Mouse (Mus musculus) midbrain, postnatal 0 days (tissue): ENCODE data around the gene Ficd. TPM values are rescaled to one million over a fixed set of nuclear protein-coding genes. Genes with fewer than 3 reads are reported as not detected.

Source experiments
- ATAC-seq: fragments of 200-750 bp; cut with Nextera tagmentation; 2 replicates; pipeline ENCODE4 v1.8.0; 2017; ENCODE audit warnings: moderate number of reproducible peaks, mild to moderate bottlenecking, moderate TSS enrichment, moderate library complexity; ENCODE audit not compliant: low FRiP score
- DNase-seq: peaks from one replicate; pipeline ENCODE4 v3.0.0-alpha.2; 2015; ENCODE audit warnings: low spot score
- H3K27ac ChIP-seq: fragments of 300-500 bp; sonication (generic); 2 replicates; pipeline ENCODE4 v1.5.1; 2014; ENCODE audit warnings: low read depth, mild to moderate bottlenecking, low read length, mixed read lengths
- H3K27me3 ChIP-seq: fragments of 300-500 bp; sonication (generic); 2 replicates; pipeline ENCODE4 v1.6.1; 2014; ENCODE audit warnings: low read length, control low read depth, mixed read lengths; ENCODE audit not compliant: insufficient read depth
- H3K36me3 ChIP-seq: fragments of 300-500 bp; sonication (generic); 2 replicates; pipeline ENCODE4 v1.6.1; 2014; ENCODE audit warnings: low read length, control low read depth, mixed read lengths; ENCODE audit not compliant: insufficient read depth
- H3K4me1 ChIP-seq: fragments of 300-500 bp; sonication (generic); 2 replicates; pipeline ENCODE4 v1.6.1; 2014; ENCODE audit warnings: mild to moderate bottlenecking, control low read depth, antibody characterized with exemption, low read length, mixed read lengths; ENCODE audit not compliant: insufficient read depth
- H3K4me2 ChIP-seq: fragments of 300-500 bp; sonication (generic); 2 replicates; pipeline ENCODE4 v1.6.1; 2014; ENCODE audit warnings: low read depth, mild to moderate bottlenecking, low read length, mixed read lengths; ENCODE audit not compliant: poor library complexity, severe bottlenecking
- H3K4me3 ChIP-seq: fragments of 300-500 bp; sonication (generic); 2 replicates; pipeline ENCODE4 v1.5.1; 2014; ENCODE audit warnings: low read depth, mild to moderate bottlenecking, low read length, moderate library complexity
- H3K9ac ChIP-seq: fragments of 300-500 bp; sonication (generic); replicated peaks from 2 replicates; pipeline ENCODE4 v1.6.1; 2014; ENCODE audit warnings: mild to moderate bottlenecking, low read length, moderate library complexity, mixed read lengths; ENCODE audit not compliant: poor library complexity, severe bottlenecking
- H3K9me3 ChIP-seq: fragments of 300-500 bp; sonication (generic); 2 replicates; pipeline ENCODE4 v1.6.1; 2016; ENCODE audit warnings: low read length, control low read depth
- CTCF ChIP-seq: IDR thresholded peaks from 2 replicates; pipeline ENCODE4 v1.5.1; 2016; ENCODE audit warnings: antibody characterized with exemption, mild to moderate bottlenecking
- WGBS: fragments of 180-500 bp; shearing (Covaris S2); extraction: QIAGEN DNeasy Blood & Tissue Kit; methylation state at CpG from one replicate; pipeline ENCODE4 v1.1.7; 2014; 5-methylcytosine and 5-hydroxymethylcytosine counted together
- polyA plus RNA-seq: library from polyadenylated mRNA; unstranded; fragments of >200 nt; fragmentation: Nextera tagmentation; extraction: Ambion mirVana; gene quantifications from 2 replicates; pipeline ENCODE4 v1.2.1, GENCODE M21; 2015
- total RNA-seq: library from RNA; depleted of rRNA; stranded (reverse); fragments of >200 nt; gene quantifications from 2 replicates; pipeline ENCODE4 v1.2.3, GENCODE M21; 2014

The Ficd gene
- total and polyA plus RNA-seq, 2 experiments from 2014 or later = 9.0 to 11.5 TPM

DNA sequence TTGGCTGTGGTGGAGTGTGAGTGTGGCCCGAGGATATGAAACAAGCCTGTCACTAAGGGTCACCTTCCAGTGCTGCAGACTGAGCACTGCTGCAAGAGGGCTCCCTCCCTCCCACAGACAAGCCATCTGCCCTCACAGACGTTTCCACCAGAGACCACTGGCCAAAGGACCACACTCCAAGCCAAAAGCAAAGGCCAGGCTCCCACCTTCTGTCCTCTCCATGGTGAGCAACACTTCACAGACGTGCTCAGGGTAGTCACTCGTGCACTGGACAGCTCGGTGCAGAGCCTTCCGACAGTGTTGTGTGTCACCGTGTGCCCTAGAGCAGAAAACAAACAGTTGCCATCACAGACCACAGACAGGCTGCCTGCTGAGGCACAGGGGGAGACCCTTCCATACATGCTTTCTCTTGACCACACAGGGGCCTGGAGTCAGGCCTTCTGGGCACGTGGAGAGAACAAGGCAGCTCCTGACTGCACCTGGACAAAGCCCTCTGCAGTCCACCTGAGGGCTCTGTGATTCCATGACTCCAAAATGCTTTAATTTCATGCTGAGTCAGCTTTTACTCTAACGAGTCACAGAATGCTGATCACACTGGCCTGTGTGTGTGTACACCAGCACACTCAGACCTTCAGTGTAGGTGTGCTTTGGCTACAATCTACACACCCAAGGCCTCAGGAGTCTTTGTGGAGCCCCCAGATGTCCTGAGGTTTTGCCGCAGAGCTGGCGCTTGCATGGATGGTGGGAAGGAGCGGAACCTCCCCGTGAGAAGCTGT is 13.1 kb downstream of the Ficd start:
- H3K27me3 ChIP-seq = no peaks in the 10 kb centered on the region
- WGBS = 95% methylated on average over 13 of the region's 13 CpGs
- H3K9me3 ChIP-seq = no peaks in the 10 kb centered on the region
- no peak for TF ChIP-seq CTCF
- no peak overlapping the region for H3K9ac ChIP-seq
- DNase-seq (no peak), ATAC-seq (no peak)
- H3K36me3 ChIP-seq = peaks cover 89% of the 10 kb centered on the region
- H3K4me1 ChIP-seq = no peaks in the 10 kb centered on the region
- H3K4me2 ChIP-seq = no peak overlapping the region
- no peak overlapping the region for H3K4me3 ChIP-seq
- H3K27ac ChIP-seq = no peak overlapping the region

DNA sequence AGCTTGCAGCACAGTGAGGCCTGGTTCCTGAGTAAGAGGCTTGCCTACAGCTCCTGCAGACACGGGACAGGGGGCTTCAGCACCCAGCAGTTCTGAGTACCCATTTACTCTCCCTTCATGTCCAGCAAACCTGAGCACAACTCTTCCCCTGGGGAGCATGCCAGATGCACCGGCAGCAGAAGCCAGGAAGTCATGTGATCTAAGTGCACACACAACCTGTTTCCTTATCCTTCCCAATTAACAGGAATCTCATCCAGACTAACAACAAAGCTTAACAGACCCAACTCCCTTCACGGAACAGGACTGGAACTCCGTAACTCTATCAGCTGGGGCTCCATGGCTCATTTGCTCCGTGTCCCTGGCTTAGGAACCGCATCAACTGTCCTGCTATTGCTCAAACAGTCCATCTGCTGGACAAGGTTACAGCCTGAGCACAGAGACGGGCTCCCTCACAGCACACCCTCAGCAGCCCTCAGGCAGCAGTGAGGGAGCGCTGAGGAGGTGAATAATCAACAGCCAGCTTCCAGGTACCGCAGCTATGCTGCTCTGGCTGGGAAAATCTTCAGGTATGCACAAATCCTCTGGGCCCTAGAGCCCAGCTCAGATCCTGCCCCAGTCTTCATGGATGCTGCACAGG is 16.0 kb downstream of the Ficd start:
- H3K4me2 ChIP-seq = no peak overlapping the region
- no peaks in the 10 kb centered on the region for H3K27me3 ChIP-seq
- ATAC-seq = no peak
- WGBS = 94% methylated on average over 9 of the region's 9 CpGs
- no peaks in the 10 kb centered on the region for H3K4me1 ChIP-seq
- H3K9ac ChIP-seq = no peak overlapping the region
- H3K27ac ChIP-seq = no peak overlapping the region
- peaks cover 88% of the 10 kb centered on the region for H3K36me3 ChIP-seq
- no peak for DNase-seq
- H3K4me3 ChIP-seq = no peak overlapping the region
- H3K9me3 ChIP-seq = no peaks in the 10 kb centered on the region
- no peak for TF ChIP-seq CTCF

DNA sequence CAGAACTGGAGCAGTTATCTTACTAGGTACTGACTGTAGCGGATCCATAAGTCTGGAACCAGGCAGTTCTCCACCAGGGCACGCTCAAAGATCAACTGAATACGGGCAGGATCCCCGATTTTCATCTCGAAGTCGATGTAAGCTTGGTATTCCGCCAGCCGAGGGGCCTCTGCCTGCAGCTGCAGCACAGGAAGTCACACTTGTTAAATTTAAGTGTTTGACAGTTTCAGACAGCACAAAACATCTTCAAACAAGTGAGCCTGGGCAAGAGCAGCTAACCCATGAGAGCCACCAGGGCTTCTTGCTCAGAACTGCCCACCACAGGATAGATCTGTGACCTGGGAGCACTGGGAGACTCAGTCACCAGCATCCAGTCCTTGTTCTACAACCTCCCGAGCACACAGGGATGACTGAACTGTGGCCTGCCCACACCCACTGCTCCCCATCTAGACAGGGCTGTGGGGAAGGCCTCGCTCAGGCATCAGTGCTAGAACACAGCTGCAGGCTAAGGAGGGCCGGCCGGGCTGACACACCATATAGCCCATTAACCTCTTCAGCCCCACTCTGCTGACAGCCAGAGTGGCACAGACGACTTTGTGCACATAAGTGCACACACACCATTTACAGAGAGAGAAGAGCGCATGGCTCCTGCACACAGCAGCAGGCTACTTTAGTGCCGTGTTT is 19.9 kb downstream of the Ficd start:
- Histone ChIP-seq H3K36me3 (peaks cover 87% of the 10 kb centered on the region), H3K4me1 (no peaks in the 10 kb centered on the region), H3K9me3 (no peaks in the 10 kb centered on the region), H3K9ac (no peak overlapping the region), H3K27ac (no peak overlapping the region), H3K4me2 (no peak overlapping the region), H3K4me3 (no peak overlapping the region), H3K27me3 (no peaks in the 10 kb centered on the region)
- WGBS = 89% methylated on average over 15 of the region's 15 CpGs
- TF ChIP-seq CTCF = no peak
- no peak for ATAC-seq
- DNase-seq = no peak

GRCm38 (mm10) chr5:113761585-113761984 is 26.0 kb downstream of the Ficd start:
- Histone ChIP-seq H3K27ac (no peak overlapping the region), H3K9ac (no peak overlapping the region), H3K4me1 (no peaks in the 10 kb centered on the region), H3K4me3 (no peak overlapping the region), H3K27me3 (no peaks in the 10 kb centered on the region), H3K4me2 (no peak overlapping the region), H3K36me3 (peaks cover 50% of the 10 kb centered on the region), H3K9me3 (no peaks in the 10 kb centered on the region)
- no peak for ATAC-seq
- no peak for TF ChIP-seq CTCF
- DNase-seq = no peak
- WGBS = 94% methylated on average over 2 of the region's 2 CpGs

GRCm38 (mm10) chr5:113764426-113764825 is 28.8 kb downstream of the Ficd start:
- Histone ChIP-seq H3K9me3 (no peaks in the 10 kb centered on the region), H3K4me3 (no peak overlapping the region), H3K4me2 (no peak overlapping the region), H3K36me3 (peaks cover 26% of the 10 kb centered on the region), H3K4me1 (no peaks in the 10 kb centered on the region), H3K27ac (no peak overlapping the region), H3K9ac (no peak overlapping the region), H3K27me3 (no peaks in the 10 kb centered on the region)
- DNase-seq (no peak), ATAC-seq (no peak)
- TF ChIP-seq CTCF = no peak
- WGBS = 95% methylated on average over 7 of the region's 7 CpGs
